In the genomic region with DNA sequence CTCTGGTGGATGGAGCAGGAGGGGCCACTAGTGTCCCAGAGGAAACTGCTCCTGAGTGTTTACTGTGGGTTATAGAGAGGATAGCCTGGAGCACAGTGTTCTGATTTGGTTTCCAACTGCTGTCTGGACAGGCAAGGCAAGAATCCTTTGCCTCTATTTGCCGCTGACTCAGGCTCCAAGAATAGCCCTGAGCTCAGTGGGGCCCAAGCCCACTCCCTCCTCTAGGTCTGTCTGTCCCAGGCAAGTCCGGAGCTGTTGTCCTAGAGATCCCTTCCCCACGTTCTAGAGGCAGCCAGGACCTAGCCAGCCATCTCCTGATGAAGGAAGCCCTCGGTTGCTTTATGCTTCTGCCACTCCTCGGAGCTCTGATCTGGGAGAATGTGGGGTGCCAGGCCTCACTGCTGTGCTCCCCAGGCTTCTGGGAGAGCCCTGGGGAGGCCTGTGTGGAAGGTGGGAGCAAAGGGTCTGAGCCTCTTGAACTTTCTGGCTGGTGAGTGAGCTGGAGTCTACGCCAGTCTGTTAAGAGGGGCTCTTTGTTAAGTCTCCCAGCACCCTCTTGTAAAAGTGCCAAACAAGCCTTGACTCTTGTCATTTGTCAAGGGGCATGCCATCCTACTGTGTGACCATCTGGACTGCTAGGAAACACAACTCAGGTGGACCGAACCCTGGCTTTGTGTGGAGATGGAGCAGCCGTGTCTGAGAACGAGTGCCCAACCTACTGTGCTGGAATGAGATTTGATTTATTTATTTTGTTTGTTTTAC, we compare ENCODE assay signal across 12 mouse cellular contexts. TPM values are rescaled to one million over a fixed set of nuclear protein-coding genes. Genes with fewer than 3 reads are reported as not detected.
DNase-seq lines count a peak whose midpoint lies in the region; ATAC-seq lines count a peak whose summit lies in the region.
"Had no signal": no experiment of that assay in that cellular context is flagged by ENCODE, and none has a peak within 500 bp of the region (broad histone marks: within the 10 kb centered on the region; RNA-seq: fewer than 3 reads in every experiment).

No protein-coding gene starts in this region.

- H3K9ac ChIP-seq in forebrain, embryonic 14.5 days (ENCODE audit: low read length), result no peak overlapping the region

- H3K4me2 ChIP-seq in forebrain, embryonic 14.5 days (ENCODE audit: low read length), result no peak overlapping the region

- no peaks in the 10 kb centered on the region for H3K9me3 ChIP-seq in forebrain, embryonic 14.5 days (replicated peaks; ENCODE audit: control insufficient read depth, low read length)

- peaks cover 55% of the 10 kb centered on the region for H3K36me3 ChIP-seq in forebrain, embryonic 14.5 days (ENCODE audit: control insufficient read depth, insufficient read depth, low read length)

- H3K4me1 ChIP-seq in forebrain, embryonic 14.5 days (ENCODE audit: control insufficient read depth, insufficient read depth, low read length), result no peaks in the 10 kb centered on the region

- WGBS in forebrain, embryonic 14.5 days, result 90% methylated on average over 9 of the region's 9 CpGs

- 0 out of 2 replicates have a peak overlapping the region, but pooled peaks have one; percentile 27 for H3K27ac ChIP-seq in forebrain, embryonic 14.5 days (ENCODE audit: low read depth, low read length)

- ATAC-seq in forebrain, embryonic 14.5 days, result no peak
- no peak for ATAC-seq in activated CD4-positive, CD25-positive, alpha-beta regulatory T cell, adult 4 months

- H3K4me3 ChIP-seq in forebrain, embryonic 14.5 days (ENCODE audit: low read depth, low read length), result no peak overlapping the region
- H3K4me3 ChIP-seq: erythroblast, embryonic 14.5 days had no signal

- DNase-seq in heart, adult 18-20 months, result peak; percentile 26 to 32
- no peak for DNase-seq in heart, adult 9 months (ENCODE audit: low spot score in 2 of 2)
- DNase-seq in lung, postnatal 10 days, result peak; percentile 49
- DNase-seq in lung, postnatal 36 days, result no peak
- DNase-seq in forebrain, embryonic 14.5 days (ENCODE audit: low spot score), result no peak
- peak; percentile 72 for DNase-seq in skeletal muscle tissue, adult 2 months (ENCODE audit: low read depth, low spot score)
- no peak for DNase-seq in layer of hippocampus, postnatal 10 days (ENCODE audit: low spot score in 2 of 2)
- DNase-seq: left cerebral cortex, postnatal 4 days had no signal

- peaks cover 14% of the 10 kb centered on the region; the same call in 1 of the 2 replicates for H3K27me3 ChIP-seq in forebrain, embryonic 14.5 days (replicated peaks; ENCODE audit: control insufficient read depth, insufficient read depth, low read length)

RNA-seq across cellular contexts. Expression of gene Col7a1, which starts 3.2 kb away (rescaled TPM):
- total RNA-seq in heart, adult 18-20 months (2021), result under 1 TPM; 0.31 to 0.60 TPM
- 1.1 and 1.2 TPM in 2 replicates for polyA plus RNA-seq in forebrain, embryonic 14.5 days (2014; fragmentation: Nextera tagmentation; extraction: Ambion mirVana)
- total RNA-seq in layer of hippocampus, postnatal 10 days (2021), result 1 to 10 TPM; 3.9 to 4.8 TPM
- polyA plus RNA-seq in activated CD4-positive, CD25-positive, alpha-beta regulatory T cell, adult 4 months (2017; shearing (Covaris generic)), result not detected

RNA-seq across cellular contexts. Expression of gene Uqcrc1, which starts 13.7 kb away (rescaled TPM):
- 1,000 to 10,000 TPM; 2,230 to 2,333 TPM for total RNA-seq in heart, adult 18-20 months (2021)
- polyA plus RNA-seq in forebrain, embryonic 14.5 days (2014; fragmentation: Nextera tagmentation; extraction: Ambion mirVana), result 453 TPM in 2 replicates
- total RNA-seq in layer of hippocampus, postnatal 10 days (2021), result 100 to 1,000 TPM; 348 to 361 TPM
- 100 to 1,000 TPM; 164 to 177 TPM for polyA plus RNA-seq in activated CD4-positive, CD25-positive, alpha-beta regulatory T cell, adult 4 months (2017; shearing (Covaris generic))

RNA-seq across cellular contexts. Expression of gene Ucn2, which starts 35.7 kb away (rescaled TPM):
- total RNA-seq in heart, adult 18-20 months (2021), result not detected
- 0.15 and 0.25 TPM in 2 replicates for polyA plus RNA-seq in forebrain, embryonic 14.5 days (2014; fragmentation: Nextera tagmentation; extraction: Ambion mirVana)
- total RNA-seq in layer of hippocampus, postnatal 10 days (2021), result under 1 TPM in 1 of 2 experiments, not detected in 1; 0.41 TPM
- not detected for polyA plus RNA-seq in activated CD4-positive, CD25-positive, alpha-beta regulatory T cell, adult 4 months (2017; shearing (Covaris generic))
- polyA plus RNA-seq: erythroblast, embryonic 14.5 days had no signal

RNA-seq across cellular contexts. Expression of gene Tmem89, which starts 35.7 kb away (rescaled TPM):
- total RNA-seq in heart, adult 18-20 months (2021), result not detected
- not detected in 2 replicates for polyA plus RNA-seq in forebrain, embryonic 14.5 days (2014; fragmentation: Nextera tagmentation; extraction: Ambion mirVana)
- under 1 TPM in 1 of 2 experiments, not detected in 1; 0.39 TPM for total RNA-seq in layer of hippocampus, postnatal 10 days (2021)
- polyA plus RNA-seq in activated CD4-positive, CD25-positive, alpha-beta regulatory T cell, adult 4 months (2017; shearing (Covaris generic)), result not detected
- total RNA-seq: adrenal gland, postnatal 14 days had no signal
- polyA plus RNA-seq: erythroblast, embryonic 14.5 days; intestine, embryonic 14.5 days had no signal

RNA-seq across cellular contexts. Expression of gene Pfkfb4, which starts 41.4 kb away (rescaled TPM):
- total RNA-seq in heart, adult 18-20 months (2021), result 1 to 10 TPM; 1.3 to 1.6 TPM
- 16.0 and 20.8 TPM in 2 replicates for polyA plus RNA-seq in forebrain, embryonic 14.5 days (2014; fragmentation: Nextera tagmentation; extraction: Ambion mirVana)
- 10 to 100 TPM; 20.9 to 26.7 TPM for total RNA-seq in layer of hippocampus, postnatal 10 days (2021)
- polyA plus RNA-seq in activated CD4-positive, CD25-positive, alpha-beta regulatory T cell, adult 4 months (2017; shearing (Covaris generic)), result 1 to 10 TPM; 2.2 to 2.5 TPM

Comparison
In these comparisons a context has a peak if more than half of its experiments do, and no peak if none do; other contexts are left out.
1. DNase-seq: peak in heart, adult 18-20 months (2 of 2), lung, postnatal 10 days (single experiment) and skeletal muscle tissue, adult 2 months (single experiment); none in heart, adult 9 months (0 of 2), lung, postnatal 36 days (single experiment), forebrain, embryonic 14.5 days (single experiment) and layer of hippocampus, postnatal 10 days (0 of 2).
2. RNA of gene Uqcrc1, which starts 13.7 kb away (total RNA-seq): 2,230 to 2,333 TPM in heart, adult 18-20 months; 348 to 361 TPM in layer of hippocampus, postnatal 10 days; every median in the first group is over 4 times any median in the second.